Mouse (Mus musculus): ENCODE measurements around the gene Rhbdf2. TPM values are rescaled to one million over a fixed set of nuclear protein-coding genes. Genes with fewer than 3 reads are reported as not detected.
A peak's percentile ranks its signal among the peaks of the same experiment; 100 is the strongest.
"Not testable (repeated sequence)": the region's sequence is repeated elsewhere in the genome, so short reads cannot be mapped to it uniquely, and the experiment has no call there.

Gene Rhbdf2
- polyA plus RNA-seq (2014; fragmentation: Nextera tagmentation; extraction: Ambion mirVana) = 1.1 and 1.2 TPM in 2 replicates

DNA sequence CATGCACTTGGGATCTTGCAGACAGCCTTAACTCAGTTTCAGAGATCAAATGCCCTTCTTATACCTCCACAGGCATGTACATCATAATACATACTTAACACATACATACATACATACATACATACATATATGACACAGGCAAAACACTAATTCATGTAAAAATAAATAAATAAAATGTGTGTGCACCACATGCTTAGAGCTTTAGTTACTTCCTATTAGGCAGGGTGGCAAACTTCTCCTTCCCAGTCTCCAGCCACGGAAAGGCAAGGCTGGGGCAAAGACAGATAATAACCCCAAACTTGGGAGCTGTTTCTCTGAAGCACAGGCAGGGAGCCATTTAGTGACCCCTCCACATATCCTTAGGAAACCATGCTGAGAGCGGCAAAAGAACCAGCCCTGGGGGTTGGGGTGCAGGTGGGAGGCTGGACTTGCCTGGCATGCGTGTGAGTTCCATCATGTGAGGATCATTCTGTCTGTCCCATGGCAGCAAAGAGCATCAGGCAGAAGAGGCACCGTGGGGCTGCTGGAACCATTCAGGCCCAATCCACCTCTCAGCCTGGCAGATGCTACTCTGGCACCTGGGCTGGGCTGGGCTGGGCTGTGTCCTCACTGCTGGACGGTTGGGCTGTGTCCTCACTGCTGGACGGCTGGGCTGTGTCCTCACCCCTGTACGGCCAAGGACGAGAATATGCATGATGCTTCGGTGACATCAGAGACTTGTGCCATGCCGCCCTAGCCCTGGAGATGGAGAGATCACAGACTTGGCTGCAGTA is at the start of gene Rhbdf2:
TSS of gene Rhbdf2 (minus strand) at position 721 of the 773 bp plus-strand sequence.
- ATAC-seq (ENCODE audit: low FRiP score) = no peak
- no peak within 1 kb of the TSS for H3K4me2 ChIP-seq (replicated peaks)
- 71% methylated on average over 10 of the region's 10 CpGs for WGBS
- H3K27ac ChIP-seq = no peak within 1 kb of the TSS
- no peaks in the 10 kb centered on the region for H3K36me3 ChIP-seq (replicated peaks; ENCODE audit: control insufficient read depth, insufficient read depth)
- peaks cover 12% of the 10 kb centered on the region; the same call in 1 of the 2 replicates for H3K4me1 ChIP-seq (replicated peaks; ENCODE audit: control insufficient read depth, insufficient read depth, low read length)
- no peak within 1 kb of the TSS for H3K9ac ChIP-seq
- peaks cover 25% of the 10 kb centered on the region for H3K27me3 ChIP-seq (ENCODE audit: control insufficient read depth, insufficient read depth, low read length)
- no peaks in the 10 kb centered on the region for H3K9me3 ChIP-seq (ENCODE audit: control insufficient read depth, low read length)
- no peak within 1 kb of the TSS for H3K4me3 ChIP-seq (replicated peaks; ENCODE audit: low read length)
- DNase-seq (ENCODE audit: low spot score) = no peak

DNA sequence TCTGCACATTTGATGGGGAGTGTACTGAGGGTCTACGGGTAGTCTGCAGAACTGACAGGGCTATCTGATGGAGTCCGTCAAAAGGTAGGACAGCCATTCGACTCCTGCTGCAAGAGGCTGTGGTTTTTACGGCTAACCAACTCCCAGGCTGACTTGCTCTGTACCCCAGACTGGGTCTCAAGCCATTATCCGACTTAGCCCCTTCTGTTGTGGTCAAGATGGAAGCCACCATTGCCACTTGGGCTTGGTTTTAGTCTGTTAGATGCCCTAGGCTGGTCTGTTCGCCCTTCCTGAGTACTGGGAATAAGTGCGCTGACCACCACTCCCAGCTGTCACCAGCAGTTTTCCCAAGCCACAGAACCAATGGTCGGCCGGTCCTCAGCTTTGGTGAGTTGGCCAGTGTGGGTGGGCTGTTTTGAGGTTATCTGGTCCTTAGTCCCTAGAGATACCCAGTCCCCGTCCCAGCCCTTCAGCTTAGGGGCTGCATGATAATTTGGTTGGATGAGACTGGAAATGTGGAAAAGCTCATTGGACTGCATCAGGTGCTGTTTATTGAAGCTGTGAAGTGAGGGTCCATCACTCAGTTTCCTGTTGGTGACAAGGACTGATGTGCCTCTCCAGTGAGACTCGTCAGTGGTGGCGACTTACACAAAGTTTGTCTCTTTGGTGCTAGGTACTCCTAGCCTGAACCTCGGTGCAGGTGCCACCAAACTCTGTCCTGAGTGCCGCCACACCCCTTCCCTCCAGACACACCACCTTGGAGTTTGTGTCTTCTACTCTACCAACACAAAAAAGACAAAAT is 49.6 kb upstream of the Rhbdf2 start:
- Histone ChIP-seq H3K4me1 (replicated peaks; ENCODE audit: control insufficient read depth, insufficient read depth, low read length) (peaks cover 12% of the 10 kb centered on the region), H3K27ac (no peak overlapping the region), H3K36me3 (replicated peaks; ENCODE audit: control insufficient read depth, insufficient read depth) (peaks cover 70% of the 10 kb centered on the region), H3K9me3 (ENCODE audit: control insufficient read depth, low read length) (no peaks in the 10 kb centered on the region), H3K4me2 (replicated peaks) (no peak overlapping the region), H3K27me3 (ENCODE audit: control insufficient read depth, insufficient read depth, low read length) (no peaks in the 10 kb centered on the region), H3K9ac (no peak overlapping the region), H3K4me3 (replicated peaks; ENCODE audit: low read length) (no peak overlapping the region)
- ATAC-seq (ENCODE audit: low FRiP score) (no peak), DNase-seq (ENCODE audit: low spot score) (no peak)
- WGBS = 93% methylated on average over 14 of the region's 14 CpGs

DNA sequence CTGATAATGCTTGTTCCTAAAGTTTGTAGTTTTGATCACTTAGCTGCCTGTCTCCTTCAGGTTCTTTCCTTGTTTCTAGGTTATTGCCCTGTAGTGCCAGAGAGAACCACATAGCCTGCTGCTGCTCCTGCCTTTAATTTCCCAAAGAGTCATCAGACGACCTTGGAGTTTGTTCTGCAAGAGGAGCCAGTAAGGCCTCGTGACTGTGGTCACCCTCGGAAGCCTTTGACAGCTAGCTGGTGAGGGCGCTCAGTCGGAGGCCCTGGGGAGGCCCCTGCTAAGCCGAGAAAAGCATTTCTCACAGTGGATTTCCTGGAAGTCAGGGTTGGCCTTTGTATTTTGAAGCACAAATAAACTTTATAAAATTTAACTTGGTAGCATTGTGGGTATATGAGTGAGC is 48.6 kb upstream of the Rhbdf2 start:
- not testable (repeated sequence) for H3K9me3 ChIP-seq (ENCODE audit: control insufficient read depth, low read length); H3K4me3 ChIP-seq (replicated peaks; ENCODE audit: low read length); H3K27me3 ChIP-seq (ENCODE audit: control insufficient read depth, insufficient read depth, low read length); H3K4me2 ChIP-seq (replicated peaks); DNase-seq (ENCODE audit: low spot score); H3K27ac ChIP-seq; H3K9ac ChIP-seq; ATAC-seq (ENCODE audit: low FRiP score)
- 87% methylated on average over 6 of the region's 6 CpGs for WGBS
- Histone ChIP-seq H3K36me3 (replicated peaks; ENCODE audit: control insufficient read depth, insufficient read depth) (peaks cover 70% of the 10 kb centered on the region), H3K4me1 (replicated peaks; ENCODE audit: control insufficient read depth, insufficient read depth, low read length) (peaks cover 20% of the 10 kb centered on the region)

DNA sequence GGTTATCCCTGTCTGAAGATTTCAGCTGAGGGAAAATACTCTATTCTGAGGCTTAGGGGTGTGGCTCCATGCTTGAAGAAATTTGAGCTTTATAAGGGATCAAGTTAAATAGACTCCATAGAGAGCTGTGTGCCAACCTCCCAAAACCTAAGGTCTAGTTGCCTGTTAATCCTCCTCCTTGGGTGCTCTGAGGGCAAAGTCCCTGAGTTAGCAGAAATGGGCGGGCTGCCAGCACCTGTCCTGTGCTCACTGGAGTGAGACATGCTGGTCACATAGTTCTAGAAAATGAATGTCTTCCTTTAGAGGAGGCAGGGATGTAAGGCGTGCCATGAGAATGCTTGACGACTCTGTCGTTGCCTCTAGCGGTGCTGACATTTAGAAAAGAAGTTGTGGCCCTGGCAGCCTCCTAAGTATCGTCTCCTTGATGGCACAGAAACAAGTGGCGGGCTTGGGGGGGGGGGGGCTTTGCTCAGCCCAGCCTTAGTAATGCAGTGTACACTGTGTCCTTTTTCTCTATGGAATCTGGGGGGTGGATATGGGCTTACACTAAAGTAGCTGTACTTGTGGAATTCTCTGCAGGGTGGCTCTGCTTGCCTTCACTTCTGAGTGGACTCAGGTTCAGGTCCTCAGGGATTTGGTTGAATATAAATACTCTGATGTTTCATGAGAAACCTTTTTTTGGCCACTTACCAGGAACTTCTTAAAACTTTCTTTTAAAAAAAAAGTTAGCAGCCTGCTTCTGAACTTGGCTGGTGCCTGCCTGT is 48.0 kb upstream of the Rhbdf2 start:
- Histone ChIP-seq H3K4me2 (replicated peaks) (no peak overlapping the region), H3K36me3 (replicated peaks; ENCODE audit: control insufficient read depth, insufficient read depth) (peaks cover 70% of the 10 kb centered on the region), H3K27ac (no peak overlapping the region), H3K27me3 (ENCODE audit: control insufficient read depth, insufficient read depth, low read length) (no peaks in the 10 kb centered on the region), H3K4me1 (replicated peaks; ENCODE audit: control insufficient read depth, insufficient read depth, low read length) (peaks cover 23% of the 10 kb centered on the region), H3K4me3 (replicated peaks; ENCODE audit: low read length) (no peak overlapping the region), H3K9ac (no peak overlapping the region), H3K9me3 (ENCODE audit: control insufficient read depth, low read length) (no peaks in the 10 kb centered on the region)
- ATAC-seq (ENCODE audit: low FRiP score) (no peak), DNase-seq (ENCODE audit: low spot score) (no peak)
- WGBS = 71% methylated on average over 7 of the region's 7 CpGs

DNA sequence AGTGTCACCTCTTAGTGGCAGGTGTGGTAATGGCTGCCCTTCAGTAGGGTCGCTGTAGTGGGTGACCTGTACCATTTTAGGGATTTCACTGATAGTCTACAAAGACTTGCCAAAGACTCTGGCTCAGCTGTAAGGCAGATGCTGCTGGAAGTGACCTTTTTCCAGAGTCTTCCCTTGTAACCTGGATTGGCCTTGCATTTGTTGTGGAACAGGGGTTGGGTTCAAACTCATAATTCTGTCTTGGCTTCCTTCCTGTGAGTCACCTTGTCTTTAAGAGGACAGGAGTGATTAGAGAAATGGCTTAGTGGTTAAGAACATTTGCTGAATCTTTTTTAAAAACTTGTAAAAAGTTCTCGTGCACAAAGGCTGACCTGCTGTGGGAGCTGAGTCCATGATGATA is 46.6 kb upstream of the Rhbdf2 start:
- Histone ChIP-seq H3K9me3 (ENCODE audit: control insufficient read depth, low read length) (no peaks in the 10 kb centered on the region), H3K9ac (no peak overlapping the region; the same call in 1 of the 2 replicates), H3K4me3 (replicated peaks; ENCODE audit: low read length) (no peak overlapping the region), H3K4me1 (replicated peaks; ENCODE audit: control insufficient read depth, insufficient read depth, low read length) (peaks cover 31% of the 10 kb centered on the region), H3K36me3 (replicated peaks; ENCODE audit: control insufficient read depth, insufficient read depth) (peaks cover 56% of the 10 kb centered on the region), H3K27ac (no peak overlapping the region), H3K4me2 (replicated peaks) (peak overlapping the region; percentile 84; the same call in 1 of the 2 replicates), H3K27me3 (ENCODE audit: control insufficient read depth, insufficient read depth, low read length) (no peaks in the 10 kb centered on the region)
- ATAC-seq (ENCODE audit: low FRiP score) = no peak
- 81% methylated on average over 2 of the region's 2 CpGs for WGBS
- no peak for DNase-seq (ENCODE audit: low spot score)

DNA sequence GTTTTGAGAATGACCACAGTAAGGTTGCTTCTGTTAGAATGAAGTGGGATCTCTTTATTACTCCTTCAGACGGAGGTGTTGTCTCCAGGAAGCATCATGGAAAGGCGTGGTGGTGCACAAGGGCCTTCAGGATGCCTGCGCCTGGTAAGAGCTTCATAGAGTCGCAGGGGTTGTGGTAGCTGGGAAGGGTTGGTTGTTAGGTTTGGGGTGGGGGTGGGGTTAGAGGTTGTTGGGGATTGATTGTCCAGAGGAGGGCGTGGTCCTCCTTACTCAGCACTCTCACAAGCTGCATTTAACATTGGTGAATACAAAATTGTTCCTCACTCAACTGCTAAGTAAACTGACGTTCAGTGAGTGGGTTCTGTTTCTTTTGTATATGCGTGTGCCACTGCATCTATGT is 45.8 kb upstream of the Rhbdf2 start:
- ATAC-seq (ENCODE audit: low FRiP score) (no peak), DNase-seq (ENCODE audit: low spot score) (no peak)
- H3K4me1 ChIP-seq (replicated peaks; ENCODE audit: control insufficient read depth, insufficient read depth, low read length) = peaks cover 31% of the 10 kb centered on the region
- H3K4me3 ChIP-seq (replicated peaks; ENCODE audit: low read length) = peak overlapping the region; percentile 74
- H3K27me3 ChIP-seq (ENCODE audit: control insufficient read depth, insufficient read depth, low read length) = no peaks in the 10 kb centered on the region
- H3K9me3 ChIP-seq (ENCODE audit: control insufficient read depth, low read length) = no peaks in the 10 kb centered on the region
- WGBS = 21% methylated on average over 7 of the region's 7 CpGs
- H3K9ac ChIP-seq = peak overlapping the region; percentile 87
- no peak overlapping the region for H3K27ac ChIP-seq
- peaks cover 48% of the 10 kb centered on the region for H3K36me3 ChIP-seq (replicated peaks; ENCODE audit: control insufficient read depth, insufficient read depth)
- peak overlapping the region; percentile 84 for H3K4me2 ChIP-seq (replicated peaks)

DNA sequence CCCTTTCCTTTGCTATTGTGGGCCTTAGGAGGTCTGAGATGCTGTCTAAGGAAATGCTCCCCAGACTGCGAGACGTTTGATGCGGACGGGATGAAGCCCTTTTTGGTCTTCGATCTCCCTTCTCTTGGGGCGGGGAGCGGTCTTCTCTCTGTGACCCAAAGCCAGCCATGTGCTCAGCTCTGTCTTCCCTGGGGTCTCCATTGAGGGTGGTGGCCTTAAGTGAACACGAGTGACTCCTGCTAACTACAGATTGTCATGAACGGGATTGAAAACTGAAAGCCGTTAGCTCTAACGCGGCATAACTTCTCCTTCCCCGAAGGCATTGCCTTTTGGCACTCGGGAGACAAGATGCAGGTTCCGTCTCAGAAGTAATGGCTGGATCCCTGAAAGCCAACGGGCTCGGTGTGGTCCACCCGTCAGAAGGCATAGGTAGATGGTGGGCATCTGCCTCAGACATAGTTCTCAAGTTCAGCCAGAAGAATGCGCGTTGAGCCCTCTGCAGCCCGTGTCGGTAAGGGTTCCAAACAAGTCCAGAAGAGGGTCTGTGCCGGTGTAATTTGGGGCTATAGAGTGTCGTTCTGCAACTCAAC is 45.1 kb upstream of the Rhbdf2 start:
- no peaks in the 10 kb centered on the region for H3K9me3 ChIP-seq (ENCODE audit: control insufficient read depth, low read length)
- no peak; the same call in 1 of the 2 replicates for ATAC-seq (ENCODE audit: low FRiP score)
- H3K4me3 ChIP-seq (replicated peaks; ENCODE audit: low read length) = peak overlapping the region; percentile 74
- no peak for DNase-seq (ENCODE audit: low spot score)
- peaks cover 42% of the 10 kb centered on the region for H3K36me3 ChIP-seq (replicated peaks; ENCODE audit: control insufficient read depth, insufficient read depth)
- WGBS = under 1% methylated on average over 24 of the region's 24 CpGs
- peak overlapping the region; percentile 68 for H3K27ac ChIP-seq
- peaks cover 31% of the 10 kb centered on the region for H3K4me1 ChIP-seq (replicated peaks; ENCODE audit: control insufficient read depth, insufficient read depth, low read length)
- H3K27me3 ChIP-seq (ENCODE audit: control insufficient read depth, insufficient read depth, low read length) = no peaks in the 10 kb centered on the region
- H3K4me2 ChIP-seq (replicated peaks) = peak overlapping the region; percentile 84
- H3K9ac ChIP-seq = peak overlapping the region; percentile 87

DNA sequence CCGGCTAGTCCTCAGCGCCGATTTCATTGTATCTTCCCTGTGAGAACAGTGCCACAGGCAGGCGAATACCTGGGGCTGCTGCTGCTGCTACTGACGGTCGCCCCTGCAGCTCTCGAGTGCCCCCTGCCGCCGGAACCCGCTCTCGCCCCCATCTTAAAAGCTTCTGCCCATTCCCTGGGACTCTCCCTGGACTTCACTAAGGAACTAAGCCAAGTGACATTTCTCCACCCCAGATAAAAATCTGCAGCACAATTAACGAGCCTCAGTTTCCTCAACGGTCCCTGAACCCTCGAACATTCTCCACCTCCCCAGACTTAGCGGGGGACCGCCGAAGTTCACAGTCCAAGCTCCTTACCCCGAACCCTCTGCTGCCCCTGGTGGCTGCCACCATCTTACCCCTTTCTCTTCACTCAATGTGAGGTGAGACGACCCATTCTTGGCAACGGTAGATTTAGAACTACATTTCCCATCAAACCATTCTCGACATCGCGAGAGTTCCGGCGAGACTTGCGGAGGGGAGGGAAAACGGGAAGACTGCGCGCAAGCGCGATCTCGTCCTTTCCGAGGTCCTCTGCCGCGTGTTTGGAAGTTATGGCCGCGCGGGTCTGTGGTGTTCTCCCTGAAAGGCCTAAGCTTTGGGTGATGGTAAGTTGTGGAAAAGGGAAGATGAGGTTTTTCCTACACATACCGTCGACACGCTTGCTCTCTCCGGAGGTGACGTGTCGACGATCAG is 44.5 kb upstream of the Rhbdf2 start:
- peak overlapping the region; percentile 87 for H3K9ac ChIP-seq
- peak; percentile 99 for DNase-seq (ENCODE audit: low spot score)
- no peaks in the 10 kb centered on the region for H3K27me3 ChIP-seq (ENCODE audit: control insufficient read depth, insufficient read depth, low read length)
- H3K4me3 ChIP-seq (replicated peaks; ENCODE audit: low read length) = peak overlapping the region; percentile 74
- H3K36me3 ChIP-seq (replicated peaks; ENCODE audit: control insufficient read depth, insufficient read depth) = peaks cover 35% of the 10 kb centered on the region
- 2% methylated on average over 45 of the region's 45 CpGs for WGBS
- peak; percentile 88 for ATAC-seq (ENCODE audit: low FRiP score)
- peaks cover 31% of the 10 kb centered on the region for H3K4me1 ChIP-seq (replicated peaks; ENCODE audit: control insufficient read depth, insufficient read depth, low read length)
- no peaks in the 10 kb centered on the region for H3K9me3 ChIP-seq (ENCODE audit: control insufficient read depth, low read length)
- peak overlapping the region; percentile 68 for H3K27ac ChIP-seq
- H3K4me2 ChIP-seq (replicated peaks) = peak overlapping the region; percentile 84
